Mouse (Mus musculus) lung, adult 2 months (tissue): ENCODE data around the gene Psmc5.

ENCODE experiments used
- CTCF ChIP-seq: fragments of 200-500 bp; IDR thresholded peaks from 2 replicates; pipeline ENCODE4 v1.5.1; 2011; ENCODE audit warnings: mild to moderate bottlenecking, low read length, control low read depth; ENCODE audit not compliant: insufficient read depth
- POLR2A ChIP-seq: fragments of 200-500 bp; IDR thresholded peaks from 2 replicates; pipeline ENCODE4 v1.6.1; 2011; ENCODE audit warnings: low read depth, mild to moderate bottlenecking, control low read depth, low read length, borderline replicate concordance; ENCODE audit errors: extremely low read depth

- TF ChIP-seq POLR2A (no peak), CTCF (peak; percentile 91)
Measured at GRCm38 (mm10) chr11:106302634-106303033, 46.7 kb downstream of the Psmc5 start.
